Mouse (Mus musculus): ENCODE results near the gene Prkd1. TPM values are rescaled to one million over a fixed set of nuclear protein-coding genes. Genes with fewer than 3 reads are reported as not detected.

Gene Prkd1
- polyA plus RNA-seq (2014; fragmentation: Illumina TruSeq; extraction: RNeasy Lipid Tissue Mini Kit (QIAGEN cat#74804); ENCODE audit: low read depth, low replicate concordance) = 2.8 TPM

GRCm38 (mm10) chr12:50648671-50649541, at the start of gene Prkd1:
Gene Prkd1 (minus strand): TSS chr12:50649098.

